Mouse (Mus musculus) liver, embryonic 15.5 days (tissue): ENCODE data around the gene Eva1a. TPM values are rescaled to one million over a fixed set of nuclear protein-coding genes. Genes with fewer than 3 reads are reported as not detected.

Experiments
- ATAC-seq: fragments of 200-750 bp; cut with Nextera tagmentation; 2 replicates; pipeline ENCODE4 v1.8.0; 2017; ENCODE audit warnings: moderate number of reproducible peaks, mild to moderate bottlenecking, moderate library complexity; ENCODE audit not compliant: insufficient read depth
- H3K27ac ChIP-seq: fragments of 300-500 bp; sonication (generic); replicated peaks from 2 replicates; pipeline ENCODE4 v1.5.1; 2015; ENCODE audit warnings: mild to moderate bottlenecking, inconsistent platforms
- H3K27me3 ChIP-seq: fragments of 300-500 bp; sonication (generic); 2 replicates; pipeline ENCODE4 v1.6.1; 2015; ENCODE audit warnings: mild to moderate bottlenecking, inconsistent platforms
- H3K36me3 ChIP-seq: fragments of 300-500 bp; sonication (generic); replicated peaks from 2 replicates; pipeline ENCODE4 v1.6.1; 2015; ENCODE audit warnings: moderate library complexity, mild to moderate bottlenecking, inconsistent platforms
- H3K4me1 ChIP-seq: fragments of 300-500 bp; sonication (generic); replicated peaks from 2 replicates; pipeline ENCODE4 v1.6.1; 2015; ENCODE audit warnings: inconsistent platforms
- H3K4me2 ChIP-seq: fragments of 300-500 bp; sonication (generic); 2 replicates; pipeline ENCODE4 v1.6.1; 2015; ENCODE audit warnings: moderate library complexity, mild to moderate bottlenecking, inconsistent platforms
- H3K4me3 ChIP-seq: fragments of 300-500 bp; sonication (generic); replicated peaks from 2 replicates; pipeline ENCODE4 v1.5.1; 2015; ENCODE audit warnings: mild to moderate bottlenecking, inconsistent platforms
- H3K9ac ChIP-seq: fragments of 300-500 bp; sonication (generic); 2 replicates; pipeline ENCODE4 v1.6.1; 2015; ENCODE audit warnings: moderate library complexity, mild to moderate bottlenecking, inconsistent platforms
- H3K9me3 ChIP-seq: fragments of 300-500 bp; sonication (generic); replicated peaks from 2 replicates; pipeline ENCODE4 v1.6.1; 2016; ENCODE audit warnings: inconsistent platforms
- WGBS: fragments of 180-500 bp; shearing (Covaris S2); methylation state at CpG from one replicate; pipeline ENCODE4 v1.1.7; 2015; ENCODE audit warnings: mixed read lengths; ENCODE audit not compliant: insufficient replicate concordance; 5-methylcytosine and 5-hydroxymethylcytosine counted together
- polyA plus RNA-seq: library from polyadenylated mRNA; unstranded; fragments of >200 nt; fragmentation: Nextera tagmentation; extraction: Ambion mirVana; gene quantifications from 2 replicates; pipeline ENCODE4 v1.2.1, GENCODE M21; 2015

The Eva1a gene
- polyA plus RNA-seq, 1 experiment from 2014 or later: 9.8 TPM

DNA sequence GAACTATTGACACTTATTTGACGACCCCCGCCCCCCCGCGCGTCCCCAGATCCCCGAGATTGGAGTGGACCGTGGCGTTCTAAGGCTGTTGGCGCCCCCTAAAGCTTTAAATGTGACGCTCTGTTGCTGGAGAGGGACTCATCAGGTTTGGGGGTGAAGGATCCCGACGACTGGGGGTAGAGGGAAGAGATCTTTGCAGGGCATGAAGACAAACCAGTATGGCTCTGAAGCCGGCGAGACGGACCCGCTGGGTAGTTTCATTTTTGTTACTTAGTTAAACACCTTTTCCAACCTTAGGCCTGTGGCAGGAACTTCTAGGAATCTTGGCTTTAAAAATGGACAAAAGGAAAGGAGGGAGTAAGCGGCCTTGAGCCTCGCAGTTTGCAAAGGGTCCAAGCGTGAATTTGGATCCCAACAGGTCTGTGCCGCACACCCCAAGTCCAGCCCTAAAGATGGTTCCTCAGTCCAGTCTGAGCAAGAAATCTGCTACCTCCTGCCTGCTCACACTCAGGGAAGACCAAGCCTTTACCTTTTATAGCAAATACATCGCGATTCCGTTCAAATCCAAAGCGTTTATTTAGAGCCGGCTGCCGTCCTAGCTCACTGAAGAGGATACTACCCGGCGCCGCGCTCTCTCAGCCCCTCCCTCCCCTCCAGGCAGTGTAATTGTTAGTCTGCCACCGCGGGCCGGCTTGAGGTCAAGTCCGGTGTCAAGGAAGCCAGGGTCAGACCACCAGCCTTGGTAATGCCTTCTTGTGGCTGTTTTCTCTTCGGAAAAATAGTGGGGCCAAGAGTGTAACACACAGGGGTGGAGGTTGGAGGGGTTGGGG lies 1.7 kb downstream of the Eva1a start:
- Histone ChIP-seq H3K9ac (0 out of 2 replicates have a peak overlapping the region, but pooled peaks have one; percentile 11), H3K27me3 (peaks cover 37% of the 10 kb centered on the region), H3K4me1 (no peaks in the 10 kb centered on the region), H3K4me2 (peak overlapping the region; percentile 57), H3K4me3 (peak overlapping the region; percentile 54), H3K27ac (0 out of 2 replicates have a peak overlapping the region, but pooled peaks have one; percentile 59), H3K9me3 (no peaks in the 10 kb centered on the region), H3K36me3 (no peaks in the 10 kb centered on the region)
- WGBS: under 1% methylated on average over 35 of the region's 35 CpGs
- 0 out of 2 replicates have a peak, but pooled peaks have one; percentile 42 for ATAC-seq

DNA sequence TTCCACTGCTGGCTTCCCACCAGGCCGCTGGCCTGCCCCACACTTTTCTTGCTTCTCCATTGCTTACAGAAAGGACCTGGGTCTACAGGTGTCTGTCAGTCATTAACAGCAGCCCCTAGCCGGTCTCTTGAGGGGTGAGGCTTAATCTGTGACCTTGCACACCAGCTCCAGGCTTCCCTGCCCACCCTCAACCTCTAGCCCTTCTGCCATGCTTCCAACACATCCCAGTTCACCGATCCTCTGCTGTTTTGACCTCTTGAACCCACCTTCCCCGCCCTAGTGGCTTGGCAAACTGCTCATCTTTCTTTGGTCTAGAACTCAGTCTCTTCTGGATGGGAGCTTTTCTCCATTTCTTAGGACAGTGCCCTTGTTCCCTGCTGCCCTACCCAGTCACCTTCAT lies 2.8 kb downstream of the Eva1a start:
- 0 out of 2 replicates have a peak overlapping the region, but pooled peaks have one; percentile 19 for H3K27ac ChIP-seq
- no peaks in the 10 kb centered on the region for H3K9me3 ChIP-seq
- no peak overlapping the region for H3K9ac ChIP-seq
- no peaks in the 10 kb centered on the region for H3K36me3 ChIP-seq
- no peak overlapping the region for H3K4me3 ChIP-seq
- peak overlapping the region; percentile 57 for H3K4me2 ChIP-seq
- peaks cover 37% of the 10 kb centered on the region for H3K27me3 ChIP-seq
- WGBS: 34% methylated on average over 4 of the region's 4 CpGs
- ATAC-seq: no peak
- peaks cover 5% of the 10 kb centered on the region; the same call in 1 of the 2 replicates for H3K4me1 ChIP-seq

DNA sequence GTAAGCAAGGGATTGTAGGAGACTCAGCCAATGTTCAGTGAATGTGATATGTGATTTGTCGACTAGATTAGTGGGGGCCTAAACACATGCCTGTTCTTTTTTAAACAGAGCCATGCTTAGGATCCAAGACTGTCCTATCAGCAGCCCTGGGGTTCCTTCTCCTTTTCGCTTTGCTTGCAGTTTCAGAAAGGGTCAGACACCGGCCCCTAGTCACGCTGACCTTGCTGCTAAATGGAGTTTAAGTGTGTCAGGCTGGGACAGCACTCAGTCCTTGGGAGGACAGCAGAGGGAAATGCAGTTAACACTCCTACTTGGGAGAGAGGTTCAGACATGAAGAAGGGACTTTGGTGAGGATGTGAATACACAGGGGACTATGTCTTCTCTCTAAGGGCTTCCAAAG lies 3.7 kb downstream of the Eva1a start:
- H3K36me3 ChIP-seq: no peaks in the 10 kb centered on the region
- 48% methylated on average over 4 of the region's 4 CpGs for WGBS
- H3K9ac ChIP-seq: no peak overlapping the region
- H3K27me3 ChIP-seq: peaks cover 37% of the 10 kb centered on the region
- H3K4me2 ChIP-seq: no peak overlapping the region
- H3K4me1 ChIP-seq: peaks cover 5% of the 10 kb centered on the region; the same call in 1 of the 2 replicates
- no peaks in the 10 kb centered on the region for H3K9me3 ChIP-seq
- no peak overlapping the region for H3K27ac ChIP-seq
- no peak overlapping the region for H3K4me3 ChIP-seq
- no peak for ATAC-seq

DNA sequence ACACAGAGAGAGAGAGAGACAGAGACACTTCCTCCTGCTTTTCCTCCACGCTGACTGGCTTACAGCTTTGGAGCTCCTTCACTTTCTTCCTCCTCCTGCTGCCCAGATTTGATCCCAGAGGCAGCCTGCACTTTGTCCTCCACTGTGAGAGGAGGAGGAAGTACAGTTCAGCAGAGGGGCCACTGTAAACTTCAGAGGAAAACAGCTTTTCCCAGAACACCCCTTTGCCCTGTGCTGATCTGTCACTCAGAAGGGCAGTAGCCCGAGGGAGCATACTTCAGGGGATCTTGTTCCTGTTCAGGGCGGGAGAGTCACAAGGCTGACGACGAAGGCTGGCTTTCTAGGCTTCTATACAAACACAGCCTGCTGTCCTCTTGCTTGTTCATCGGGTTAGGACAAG lies 7.1 kb downstream of the Eva1a start:
- H3K4me2 ChIP-seq: no peak overlapping the region
- no peak overlapping the region for H3K27ac ChIP-seq
- no peaks in the 10 kb centered on the region for H3K36me3 ChIP-seq
- no peak for ATAC-seq
- no peaks in the 10 kb centered on the region for H3K9me3 ChIP-seq
- 21% methylated on average over 6 of the region's 6 CpGs for WGBS
- H3K4me3 ChIP-seq: no peak overlapping the region
- H3K9ac ChIP-seq: no peak overlapping the region
- H3K27me3 ChIP-seq: peaks cover 8% of the 10 kb centered on the region; the same call in 1 of the 2 replicates
- H3K4me1 ChIP-seq: peaks cover 5% of the 10 kb centered on the region; the same call in 1 of the 2 replicates

DNA sequence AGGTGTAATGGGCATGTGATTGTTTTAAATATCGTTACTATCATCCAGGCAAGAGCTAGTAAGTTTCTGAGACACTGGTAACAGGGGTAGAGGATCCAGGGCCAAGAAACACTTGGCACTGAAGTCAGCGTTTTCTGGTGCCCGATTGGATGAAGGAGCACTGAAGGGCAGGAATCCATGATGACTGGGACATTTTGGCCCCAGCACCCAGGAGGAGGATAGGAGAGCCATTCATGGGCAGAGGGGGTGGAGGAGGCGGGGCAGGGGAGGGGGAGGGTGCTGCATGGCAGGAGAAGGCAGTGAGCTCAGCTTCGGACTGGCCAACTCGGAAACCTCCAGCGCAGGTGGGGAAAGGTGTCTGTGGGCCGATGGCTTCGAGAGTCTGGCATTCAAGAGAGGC lies 9.4 kb downstream of the Eva1a start:
- no peaks in the 10 kb centered on the region for H3K9me3 ChIP-seq
- WGBS: 68% methylated on average over 9 of the region's 9 CpGs
- peaks cover 5% of the 10 kb centered on the region; the same call in 1 of the 2 replicates for H3K4me1 ChIP-seq
- H3K36me3 ChIP-seq: no peaks in the 10 kb centered on the region
- no peak for ATAC-seq
- no peak overlapping the region for H3K4me3 ChIP-seq
- H3K9ac ChIP-seq: no peak overlapping the region
- no peak overlapping the region for H3K4me2 ChIP-seq
- H3K27ac ChIP-seq: no peak overlapping the region
- H3K27me3 ChIP-seq: no peaks in the 10 kb centered on the region

DNA sequence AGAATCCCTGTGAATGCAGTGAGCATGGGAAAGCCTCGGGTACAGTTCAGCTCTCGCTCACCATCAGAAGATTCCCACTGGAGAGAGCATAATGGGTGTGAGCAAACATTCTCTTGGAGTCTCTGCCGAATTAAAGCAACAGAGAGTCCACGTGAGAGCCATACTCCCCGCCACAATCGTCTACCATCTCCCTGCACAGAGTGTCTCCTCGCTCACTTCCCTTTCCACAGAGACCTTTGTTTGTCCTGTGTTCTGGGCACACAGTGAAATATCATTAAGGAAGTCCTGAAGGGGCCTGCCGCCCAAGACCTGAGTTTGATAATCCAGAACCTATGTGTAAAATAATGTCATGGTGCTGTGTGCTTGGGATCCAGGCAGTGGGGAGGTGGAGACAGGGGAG lies 10.7 kb downstream of the Eva1a start:
- Histone ChIP-seq H3K9me3 (no peaks in the 10 kb centered on the region), H3K4me1 (peaks cover 5% of the 10 kb centered on the region; the same call in 1 of the 2 replicates), H3K4me2 (no peak overlapping the region), H3K27me3 (no peaks in the 10 kb centered on the region), H3K27ac (no peak overlapping the region), H3K4me3 (no peak overlapping the region), H3K36me3 (no peaks in the 10 kb centered on the region), H3K9ac (no peak overlapping the region)
- ATAC-seq: no peak
- WGBS: 43% methylated on average over 8 of the region's 8 CpGs

DNA sequence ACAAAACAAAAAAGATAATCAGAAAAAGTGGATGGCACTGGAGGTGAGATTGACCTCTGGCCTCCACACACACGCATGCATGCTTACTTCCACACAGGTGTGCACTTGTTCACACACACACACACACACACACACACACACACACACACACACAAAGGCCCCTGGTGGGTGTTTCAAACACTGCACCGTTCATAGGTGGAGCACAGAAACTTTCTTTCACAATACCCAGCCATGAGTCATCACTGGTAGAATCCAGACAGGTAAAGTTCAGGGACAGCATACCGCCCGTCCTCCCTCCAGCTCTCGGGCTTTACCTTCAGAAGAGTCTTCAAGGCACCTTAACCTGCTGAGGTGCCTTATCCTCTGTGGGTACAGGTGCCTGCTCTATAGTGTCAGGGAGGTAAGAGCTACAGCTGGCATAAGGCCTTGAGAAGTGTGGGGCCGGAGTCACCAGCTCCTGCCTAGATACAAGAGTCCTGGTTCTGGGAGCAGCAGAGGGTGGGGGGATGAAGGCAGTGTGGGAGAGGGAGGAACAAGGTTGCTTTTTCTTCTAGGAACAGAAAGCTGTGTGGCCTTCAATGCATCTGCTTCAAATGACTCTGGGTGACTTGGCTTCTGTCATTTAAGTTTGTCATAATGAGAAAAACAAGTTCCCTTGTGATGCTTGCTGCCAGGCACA lies 11.3 kb downstream of the Eva1a start:
- peak; percentile 63 for ATAC-seq
- Histone ChIP-seq H3K27ac (peak overlapping the region; percentile 19; the same call in 1 of the 2 replicates), H3K9me3 (no peaks in the 10 kb centered on the region), H3K36me3 (no peaks in the 10 kb centered on the region), H3K4me1 (peaks cover 5% of the 10 kb centered on the region; the same call in 1 of the 2 replicates), H3K27me3 (no peaks in the 10 kb centered on the region), H3K4me2 (0 out of 2 replicates have a peak overlapping the region, but pooled peaks have one; percentile 13), H3K9ac (no peak overlapping the region), H3K4me3 (no peak overlapping the region)
- 50% methylated on average over 6 of the region's 6 CpGs for WGBS

DNA sequence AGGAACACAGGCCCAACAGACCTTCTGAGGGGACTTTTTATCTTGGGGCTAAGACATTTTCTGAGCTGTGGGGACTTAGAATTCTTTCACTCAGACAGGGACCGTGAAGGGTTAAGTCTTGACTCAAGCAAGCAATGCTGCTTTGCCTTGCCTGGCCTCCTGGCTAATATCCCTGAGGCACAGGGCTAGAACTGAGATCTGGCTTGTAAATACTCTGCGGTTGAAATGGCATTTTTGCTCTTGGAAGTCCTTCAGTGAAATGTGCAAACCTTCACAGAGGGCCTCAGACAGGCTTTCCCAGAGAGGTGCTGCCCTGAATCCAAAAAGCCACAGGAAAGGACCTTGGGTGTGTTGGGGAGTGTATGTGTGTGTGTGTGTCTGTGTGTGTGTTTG lies 11.9 kb downstream of the Eva1a start:
- Histone ChIP-seq H3K4me3 (no peak overlapping the region), H3K36me3 (no peaks in the 10 kb centered on the region), H3K9me3 (no peaks in the 10 kb centered on the region), H3K27ac (0 out of 2 replicates have a peak overlapping the region, but pooled peaks have one; percentile 19), H3K9ac (no peak overlapping the region), H3K4me2 (no peak overlapping the region), H3K4me1 (peaks cover 5% of the 10 kb centered on the region; the same call in 1 of the 2 replicates), H3K27me3 (no peaks in the 10 kb centered on the region)
- 75% methylated on average over 2 of the region's 2 CpGs for WGBS
- no peak for ATAC-seq

DNA sequence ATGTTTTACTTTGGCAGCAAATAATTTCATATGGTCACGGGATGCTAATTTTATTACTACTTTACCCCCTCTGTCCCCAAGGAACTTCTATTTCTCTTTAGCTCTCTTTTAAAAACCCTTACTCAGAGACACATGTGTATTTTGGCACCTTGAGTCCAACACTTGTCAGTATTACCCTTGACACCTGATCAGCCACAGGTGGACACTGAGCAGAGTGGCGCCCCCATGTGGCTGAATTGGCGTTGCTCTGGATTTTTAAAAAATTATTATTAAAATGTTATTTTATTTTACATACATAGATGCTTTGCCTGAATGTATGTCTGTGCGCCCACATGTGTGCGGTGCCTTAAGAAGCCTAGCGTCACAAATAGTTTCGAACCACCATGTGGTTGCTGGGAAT lies 14.0 kb downstream of the Eva1a start:
- Histone ChIP-seq H3K27ac (no peak overlapping the region), H3K4me3 (no peak overlapping the region), H3K36me3 (no peaks in the 10 kb centered on the region), H3K9ac (no peak overlapping the region), H3K4me1 (0 out of 2 replicates have a peak, but pooled peaks cover 3% of the 10 kb centered on the region), H3K4me2 (no peak overlapping the region), H3K9me3 (no peaks in the 10 kb centered on the region), H3K27me3 (no peaks in the 10 kb centered on the region)
- 65% methylated on average over 7 of the region's 7 CpGs for WGBS
- no peak for ATAC-seq

DNA sequence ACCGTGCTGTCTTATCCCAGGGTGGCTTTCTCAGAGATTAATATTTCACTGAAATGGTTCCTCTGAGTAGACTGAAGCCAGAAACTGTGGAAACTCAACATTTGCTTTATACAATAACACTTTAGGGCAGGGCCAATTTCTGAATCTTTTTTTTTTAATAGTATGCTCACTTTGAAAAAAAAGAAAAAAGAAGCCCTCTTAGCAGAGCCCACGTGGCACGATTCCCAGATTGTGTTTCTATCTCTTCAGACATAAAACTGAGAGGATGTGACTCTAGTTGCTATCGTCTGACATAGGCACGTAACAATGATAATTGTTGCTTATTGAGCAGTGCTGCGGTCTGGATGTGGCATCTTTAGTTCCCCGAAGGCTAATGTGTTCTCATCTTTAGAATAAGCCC lies 19.1 kb downstream of the Eva1a start:
- Histone ChIP-seq H3K4me1 (0 out of 2 replicates have a peak, but pooled peaks cover 3% of the 10 kb centered on the region), H3K9ac (no peak overlapping the region), H3K36me3 (no peaks in the 10 kb centered on the region), H3K27me3 (no peaks in the 10 kb centered on the region), H3K4me2 (no peak overlapping the region), H3K27ac (no peak overlapping the region), H3K4me3 (no peak overlapping the region), H3K9me3 (no peaks in the 10 kb centered on the region)
- 68% methylated on average over 7 of the region's 7 CpGs for WGBS
- no peak for ATAC-seq

DNA sequence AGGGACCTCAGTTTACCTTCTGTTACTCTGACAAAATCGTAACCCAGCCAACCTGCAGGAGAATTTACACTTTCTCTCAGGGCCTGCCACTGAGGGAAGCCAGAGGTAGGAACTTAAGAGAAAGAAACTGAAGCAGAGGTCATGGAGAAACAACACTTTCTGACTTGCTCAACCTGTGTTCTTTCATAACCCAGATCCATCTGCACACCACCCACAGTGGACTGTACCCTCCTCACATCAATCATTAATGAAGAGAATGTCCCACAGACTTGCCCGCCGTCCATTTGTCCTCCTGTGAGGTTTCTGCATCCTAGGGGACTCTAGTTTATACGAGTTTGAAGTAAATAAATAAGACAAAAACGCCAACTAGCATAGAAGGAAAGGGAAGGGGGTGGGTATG lies 24.4 kb downstream of the Eva1a start:
- peak; percentile 63; the same call in 1 of the 2 replicates for ATAC-seq
- Histone ChIP-seq H3K27ac (no peak overlapping the region), H3K4me3 (no peak overlapping the region), H3K9me3 (no peaks in the 10 kb centered on the region), H3K4me2 (no peak overlapping the region), H3K27me3 (no peaks in the 10 kb centered on the region), H3K9ac (no peak overlapping the region), H3K4me1 (0 out of 2 replicates have a peak, but pooled peaks cover 2% of the 10 kb centered on the region), H3K36me3 (no peaks in the 10 kb centered on the region)
- 41% methylated on average over 5 of the region's 5 CpGs for WGBS
